In genomic region chr10:98485751-98486681, GRCm38 (mm10) we compare ENCODE assay signal across 8 mouse cellular contexts.
DNase-seq lines count a peak whose midpoint lies in the region; ATAC-seq lines count a peak whose summit lies in the region.

No protein-coding gene starts in this region.

- 75% methylated on average over 20 of the region's 20 CpGs for WGBS in forebrain, embryonic 15.5 days
- 82% methylated on average over 20 of the region's 20 CpGs for WGBS in forebrain, embryonic 10.5 days

- H3K9ac ChIP-seq in forebrain, embryonic 15.5 days (replicated peaks), result no peak overlapping the region

- H3K27me3 ChIP-seq in forebrain, embryonic 15.5 days, result no peaks in the 10 kb centered on the region
- H3K27me3 ChIP-seq in forebrain, embryonic 10.5 days (ENCODE audit: poor library complexity, severe bottlenecking), result no peaks in the 10 kb centered on the region

- no peak overlapping the region for H3K4me3 ChIP-seq in forebrain, embryonic 15.5 days
- H3K4me3 ChIP-seq in forebrain, embryonic 10.5 days, result no peak overlapping the region

- peak overlapping the region; percentile 74 for H3K27ac ChIP-seq in forebrain, embryonic 15.5 days (replicated peaks)
- no peak overlapping the region for H3K27ac ChIP-seq in forebrain, embryonic 10.5 days

- intact Hi-C loops in left cerebral cortex, postnatal 36 days (cut with DNase I), result loop anchor here (5.0 kb wide), 1 partner anchor 431 kb away; no protein-coding TSS in a partner anchor

- H3K36me3 ChIP-seq in forebrain, embryonic 15.5 days, result no peaks in the 10 kb centered on the region
- H3K36me3 ChIP-seq in forebrain, embryonic 10.5 days (replicated peaks), result no peaks in the 10 kb centered on the region

- H3K9me3 ChIP-seq in forebrain, embryonic 15.5 days, result no peaks in the 10 kb centered on the region
- H3K9me3 ChIP-seq in forebrain, embryonic 10.5 days, result no peaks in the 10 kb centered on the region

- DNase-seq in forebrain, embryonic 10.5 days (ENCODE audit: extremely low spot score, low spot score), result no peak
- peak; percentile 85 for DNase-seq in cerebellum, adult 11-12 months
- peak; percentile 60 to 82 for DNase-seq in frontal cortex, postnatal 36 days (ENCODE audit: low spot score in 2 of 2)
- peak; percentile 69 to 73 for DNase-seq in left cerebral cortex, postnatal 36 days (ENCODE audit: low spot score in 2 of 2)
- no peak for DNase-seq in thymus, postnatal 4 days
- no peak for DNase-seq in spleen, adult 12 weeks (ENCODE audit: low spot score)
- DNase-seq in urinary bladder, postnatal 25 days (ENCODE audit: low spot score), result no peak

- ATAC-seq in forebrain, embryonic 15.5 days (replicated peaks), result peak; percentile 85

- peaks cover 5% of the 10 kb centered on the region; the same call in 1 of the 2 replicates for H3K4me1 ChIP-seq in forebrain, embryonic 15.5 days
- no peaks in the 10 kb centered on the region for H3K4me1 ChIP-seq in forebrain, embryonic 10.5 days

- H3K4me2 ChIP-seq in forebrain, embryonic 15.5 days (replicated peaks), result no peak overlapping the region

Comparison
In these comparisons a context has a peak if more than half of its experiments do, and no peak if none do; other contexts are left out.
1. DNase-seq: peak in cerebellum, adult 11-12 months (single experiment), frontal cortex, postnatal 36 days (2 of 2) and left cerebral cortex, postnatal 36 days (2 of 2); none in forebrain, embryonic 10.5 days (single experiment), thymus, postnatal 4 days (single experiment), spleen, adult 12 weeks (single experiment) and urinary bladder, postnatal 25 days (single experiment).